Mouse (Mus musculus) liver, adult (tissue): ENCODE measurements around the gene Cd276.

Experiments
- GATA4 ChIP-seq: IDR thresholded peaks from 2 replicates; pipeline ENCODE4 v1.6.1; 2014; ENCODE audit warnings: mild to moderate bottlenecking, low read length; ENCODE audit not compliant: insufficient replicate concordance

Gene Cd276

GRCm38 (mm10) chr9:58532236-58532635, 23.0 kb downstream of the Cd276 start:
- TF ChIP-seq GATA4, result no peak

GRCm38 (mm10) chr9:58530407-58530806, 24.8 kb downstream of the Cd276 start:
- no peak for TF ChIP-seq GATA4

GRCm38 (mm10) chr9:58527841-58528240, 27.4 kb downstream of the Cd276 start:
- TF ChIP-seq GATA4, result no peak

- no peak for TF ChIP-seq GATA4
Measured at GRCm38 (mm10) chr9:58525108-58525507, 30.1 kb downstream of the Cd276 start.

- TF ChIP-seq GATA4, result no peak
Measured at GRCm38 (mm10) chr9:58521883-58522423, 33.3 kb downstream of the Cd276 start.

GRCm38 (mm10) chr9:58520816-58521581, 34.2 kb downstream of the Cd276 start:
- no peak for TF ChIP-seq GATA4

DNA sequence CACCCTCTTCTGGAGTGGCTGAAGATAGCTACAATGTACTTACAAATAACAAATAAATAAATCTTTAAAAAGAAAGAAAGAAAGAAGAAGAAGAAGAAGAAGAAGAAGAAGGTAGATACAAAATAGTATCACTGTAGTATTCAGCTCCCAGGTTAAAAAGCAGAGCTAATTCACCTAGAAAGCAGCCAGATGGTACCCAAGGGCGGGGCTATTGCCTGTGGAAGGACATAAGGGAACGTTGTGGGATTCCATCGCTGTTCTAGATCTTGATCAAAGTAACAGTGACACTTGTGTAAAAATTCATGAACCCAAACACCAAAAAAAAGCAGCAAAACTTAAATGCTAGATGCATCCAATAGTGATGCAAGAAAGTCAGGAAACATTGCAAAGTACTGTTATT, 35.3 kb downstream of the Cd276 start:
- TF ChIP-seq GATA4, result no peak

GRCm38 (mm10) chr9:58517866-58518750, 37.1 kb downstream of the Cd276 start:
- no peak for TF ChIP-seq GATA4

DNA sequence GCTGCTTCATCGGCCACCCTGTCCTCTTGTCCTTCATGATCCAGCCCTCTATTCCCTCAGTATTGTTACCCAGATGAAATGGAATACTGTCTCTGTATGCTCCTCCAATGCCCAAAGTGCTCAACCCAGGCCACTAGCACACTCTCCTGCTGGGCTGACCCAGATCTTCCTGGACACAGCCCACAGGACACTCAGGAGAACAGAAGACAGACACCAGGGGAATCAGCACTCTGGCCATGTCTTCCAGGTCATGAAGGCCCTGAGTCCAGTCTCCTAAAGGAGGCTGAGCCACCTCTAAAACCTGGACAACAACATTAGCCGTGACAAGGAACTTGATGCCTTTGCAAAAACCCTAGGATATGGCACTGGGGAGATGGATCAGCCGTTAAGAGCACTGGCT, 38.8 kb downstream of the Cd276 start:
- no peak for TF ChIP-seq GATA4

DNA sequence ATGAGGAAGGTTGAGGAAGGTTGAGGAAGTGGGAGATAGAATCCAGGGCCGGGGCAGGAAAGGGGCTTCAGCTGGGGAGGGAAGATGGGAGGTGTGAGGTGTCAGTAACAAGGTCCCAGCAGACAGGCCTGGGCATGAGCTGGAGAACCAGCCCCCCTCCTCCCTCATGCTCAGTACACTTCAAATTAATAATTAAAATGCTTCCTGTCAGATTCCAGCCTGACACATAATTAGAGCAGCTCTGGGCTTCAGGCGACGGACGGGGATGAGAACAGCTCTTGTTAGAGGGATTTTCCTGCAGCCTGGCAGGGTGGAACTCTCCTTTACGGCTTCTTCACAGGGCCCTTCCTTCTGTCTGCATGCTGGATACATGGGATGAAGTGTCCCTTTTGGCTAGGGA, 41.5 kb downstream of the Cd276 start:
- TF ChIP-seq GATA4, result no peak

- no peak for TF ChIP-seq GATA4
Measured at GRCm38 (mm10) chr9:58510452-58510851, 44.8 kb downstream of the Cd276 start.

DNA sequence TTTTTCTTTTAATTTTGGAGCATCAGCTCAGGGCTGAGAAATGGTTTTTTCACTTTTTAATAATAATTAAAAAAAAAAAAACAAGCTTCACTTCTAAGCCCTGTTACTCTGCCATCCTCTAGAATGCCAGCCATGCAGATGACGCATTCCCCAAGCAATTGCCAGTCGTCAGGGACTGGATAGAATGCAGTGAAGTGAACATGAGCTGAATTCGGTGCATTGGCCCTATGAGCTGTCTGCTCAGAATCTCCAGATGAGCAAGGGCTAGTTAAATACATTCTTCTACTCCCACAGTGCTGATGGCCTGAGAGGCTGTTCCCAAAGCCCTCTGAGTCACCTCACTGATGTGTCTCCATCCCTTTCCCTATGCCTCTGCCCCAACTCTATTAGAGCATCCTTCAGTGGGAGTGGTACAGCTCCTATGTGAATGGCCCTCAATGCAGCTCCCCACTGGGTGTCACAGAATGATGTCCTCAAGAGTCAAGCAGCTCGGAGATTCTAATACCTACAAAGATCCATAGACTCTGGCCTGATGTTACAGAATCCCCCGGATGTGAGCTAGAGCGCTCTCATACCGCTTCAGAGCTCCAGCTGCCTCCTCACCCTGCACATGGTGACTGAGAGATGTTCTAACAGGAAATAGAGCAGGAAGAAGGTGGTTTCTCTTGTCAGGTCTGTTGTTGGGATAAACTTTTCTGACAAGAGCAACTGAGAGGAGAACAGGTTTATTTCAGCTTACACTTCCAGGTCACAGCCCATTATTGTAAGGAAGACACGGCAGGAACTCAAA, 47.8 kb downstream of the Cd276 start:
- no peak for TF ChIP-seq GATA4

GRCm38 (mm10) chr9:58500946-58501345, 54.3 kb downstream of the Cd276 start:
- TF ChIP-seq GATA4, result no peak

DNA sequence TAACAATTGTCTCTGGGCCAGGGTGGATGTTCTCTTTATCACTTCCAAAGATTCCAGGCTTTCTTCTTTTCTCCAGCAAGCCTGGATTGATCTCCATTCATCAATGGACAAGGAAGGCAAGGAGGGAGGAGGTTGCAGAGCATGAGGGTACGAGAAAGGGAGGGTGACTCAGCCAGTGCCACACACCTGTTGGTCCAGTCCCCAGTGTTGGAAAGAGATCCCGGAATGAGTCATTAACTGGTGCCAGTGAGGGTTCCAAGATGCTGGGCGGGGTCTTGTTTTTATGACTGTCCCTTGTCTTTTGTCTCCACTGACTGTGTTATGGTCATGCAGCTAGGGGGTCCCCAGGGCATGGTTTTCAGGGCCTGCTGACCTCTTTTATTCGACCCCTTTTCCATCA, 57.3 kb downstream of the Cd276 start:
- no peak for TF ChIP-seq GATA4
